Mouse (Mus musculus): Measurements from ENCODE around the gene Ppp1r1a. TPM values are rescaled to one million over a fixed set of nuclear protein-coding genes. Genes with fewer than 3 reads are reported as not detected.

Gene Ppp1r1a
- total RNA-seq, 2 experiments from 2014 or later = 9.9 to 10.1 TPM

DNA sequence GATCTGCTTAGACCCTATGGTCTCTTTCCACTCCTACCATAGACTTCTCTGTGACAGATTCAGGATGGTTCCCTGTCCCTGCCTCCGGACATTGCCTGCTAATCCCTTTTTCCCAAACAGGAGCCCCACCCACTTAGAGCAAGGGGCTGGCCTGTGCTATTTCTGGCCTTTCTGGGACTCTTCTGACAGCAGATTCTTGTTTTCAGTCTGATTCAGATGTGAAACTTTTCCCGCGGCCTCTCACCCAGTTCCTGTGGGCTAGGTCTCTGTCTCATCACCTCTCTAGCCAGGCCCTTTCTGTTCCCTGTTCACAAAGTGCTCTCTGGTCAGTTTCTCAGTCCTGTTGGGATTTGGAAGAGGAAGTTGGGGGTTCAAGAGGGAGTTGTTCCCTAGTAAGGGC lies 22.9 kb downstream of the Ppp1r1a start:
- peak; percentile 45 to 59 for DNase-seq

DNA sequence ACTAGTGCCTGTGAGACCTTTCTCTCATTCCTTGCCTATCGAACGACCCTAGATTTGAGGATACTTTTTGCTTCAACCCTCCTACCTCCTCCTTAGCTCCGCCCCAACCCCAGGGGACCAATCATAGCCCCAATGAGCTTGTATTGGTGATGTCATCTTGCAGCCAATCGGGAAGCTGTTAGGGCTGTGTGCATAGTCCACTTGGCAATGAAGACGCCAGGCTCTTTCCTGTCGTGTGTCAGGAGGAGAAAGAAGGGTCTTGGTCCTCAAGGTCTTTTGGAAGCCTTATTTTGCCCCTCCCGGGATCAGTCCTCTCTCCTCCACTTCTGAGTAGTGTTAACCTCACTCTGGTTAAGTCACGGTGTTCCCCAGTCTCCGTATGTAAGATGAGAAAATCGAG lies 23.7 kb downstream of the Ppp1r1a start:
- DNase-seq = peak; percentile 81 to 86

DNA sequence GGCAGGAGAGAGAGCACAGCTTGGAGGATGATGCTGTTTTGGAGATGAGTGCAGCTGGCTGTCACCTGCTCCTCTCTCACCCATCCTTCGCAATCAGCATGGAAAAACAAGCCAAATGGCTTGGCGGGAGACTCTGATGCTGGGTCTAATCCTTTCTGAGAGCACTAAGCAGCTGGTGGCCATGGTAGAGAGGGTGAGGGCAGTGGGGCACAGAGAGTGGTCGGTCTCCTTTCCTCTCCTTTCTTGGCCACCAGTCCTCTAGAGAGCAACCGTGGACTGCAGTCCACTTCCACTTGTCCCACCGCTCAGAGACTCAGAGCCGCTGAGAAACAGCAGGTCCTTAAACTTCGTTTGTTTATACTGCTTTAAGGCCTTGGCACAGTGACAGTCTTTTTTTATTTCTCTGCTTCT lies 24.2 kb downstream of the Ppp1r1a start:
- DNase-seq = peak in 1 of 2 experiments; percentile 17

DNA sequence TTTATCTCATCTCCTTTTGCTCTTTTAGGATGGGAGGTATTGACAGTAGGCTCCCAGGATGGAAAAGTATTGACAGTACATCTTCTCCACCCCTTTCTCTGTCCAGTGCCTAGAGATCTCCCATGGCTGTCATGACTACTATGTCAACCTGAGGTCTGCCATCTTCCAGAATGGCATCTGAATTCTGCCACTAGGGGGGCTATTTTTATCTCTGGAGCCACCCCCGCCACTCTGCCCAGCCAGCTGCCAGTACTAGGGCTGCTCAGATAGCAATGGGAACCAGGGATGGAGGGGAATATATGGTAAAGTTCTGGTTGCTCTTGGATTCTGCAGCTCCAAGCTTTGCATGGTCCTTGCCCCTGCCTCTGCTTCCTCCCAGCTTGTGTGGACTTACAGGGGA lies 26.2 kb downstream of the Ppp1r1a start:
- no peak for DNase-seq

DNA sequence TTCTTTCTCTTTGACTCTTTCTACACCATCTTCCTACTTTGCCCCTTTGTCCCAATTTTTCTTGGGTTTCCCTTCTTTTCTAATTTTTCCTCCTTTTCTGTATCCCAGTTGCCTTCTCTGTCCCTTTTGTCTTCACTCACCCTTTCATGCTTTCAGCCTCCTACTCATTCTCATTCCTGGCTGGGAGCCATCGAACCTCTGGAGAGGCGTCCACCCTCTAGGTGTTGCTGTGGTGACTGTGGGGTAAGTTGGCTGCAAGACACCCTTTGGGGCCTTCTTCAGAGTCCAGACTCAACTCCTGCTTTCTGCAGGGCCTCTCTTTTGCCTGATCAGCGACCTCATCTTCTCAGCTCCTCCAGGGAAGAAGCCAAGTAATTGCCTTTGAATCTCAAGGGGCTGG lies 28.5 kb downstream of the Ppp1r1a start:
- no peak for DNase-seq

DNA sequence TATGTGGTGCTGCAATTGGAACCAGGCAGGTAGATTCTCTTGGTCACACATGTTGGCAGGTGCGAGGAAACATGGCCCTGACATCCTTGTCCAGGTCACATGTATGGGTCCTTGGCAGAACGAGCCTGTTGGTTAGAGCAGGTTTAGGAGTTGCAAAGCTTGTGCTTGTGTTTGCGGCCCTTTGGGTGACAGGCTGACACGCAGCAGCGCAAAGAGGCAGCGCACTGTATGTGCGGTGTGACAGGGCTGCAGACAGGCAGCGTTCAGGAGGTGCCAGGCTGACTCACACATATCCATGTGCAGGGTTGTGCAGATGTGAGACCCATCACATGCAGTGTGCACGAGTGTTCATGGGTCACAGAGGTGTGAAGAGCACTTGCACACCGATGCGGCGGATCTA lies 34.1 kb downstream of the Ppp1r1a start:
- no peak for DNase-seq

DNA sequence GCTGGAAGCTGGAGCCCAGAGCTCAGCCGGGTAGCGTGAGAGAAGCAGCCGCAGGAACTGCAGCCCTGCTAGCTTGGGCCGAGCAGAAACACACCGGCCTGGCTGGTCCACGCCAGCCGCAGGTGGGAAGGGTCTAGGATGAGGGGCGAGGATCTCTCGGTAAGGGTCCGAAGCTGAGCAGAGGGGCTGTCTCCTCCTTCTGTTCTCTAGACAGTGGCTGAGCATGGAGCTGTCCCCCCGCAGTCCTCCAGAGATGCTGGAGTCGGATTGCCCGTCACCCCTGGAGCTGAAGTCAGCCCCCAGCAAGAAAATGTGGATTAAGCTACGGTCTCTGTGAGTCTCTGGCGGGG lies 34.6 kb downstream of the Ppp1r1a start:
- DNase-seq = no peak

DNA sequence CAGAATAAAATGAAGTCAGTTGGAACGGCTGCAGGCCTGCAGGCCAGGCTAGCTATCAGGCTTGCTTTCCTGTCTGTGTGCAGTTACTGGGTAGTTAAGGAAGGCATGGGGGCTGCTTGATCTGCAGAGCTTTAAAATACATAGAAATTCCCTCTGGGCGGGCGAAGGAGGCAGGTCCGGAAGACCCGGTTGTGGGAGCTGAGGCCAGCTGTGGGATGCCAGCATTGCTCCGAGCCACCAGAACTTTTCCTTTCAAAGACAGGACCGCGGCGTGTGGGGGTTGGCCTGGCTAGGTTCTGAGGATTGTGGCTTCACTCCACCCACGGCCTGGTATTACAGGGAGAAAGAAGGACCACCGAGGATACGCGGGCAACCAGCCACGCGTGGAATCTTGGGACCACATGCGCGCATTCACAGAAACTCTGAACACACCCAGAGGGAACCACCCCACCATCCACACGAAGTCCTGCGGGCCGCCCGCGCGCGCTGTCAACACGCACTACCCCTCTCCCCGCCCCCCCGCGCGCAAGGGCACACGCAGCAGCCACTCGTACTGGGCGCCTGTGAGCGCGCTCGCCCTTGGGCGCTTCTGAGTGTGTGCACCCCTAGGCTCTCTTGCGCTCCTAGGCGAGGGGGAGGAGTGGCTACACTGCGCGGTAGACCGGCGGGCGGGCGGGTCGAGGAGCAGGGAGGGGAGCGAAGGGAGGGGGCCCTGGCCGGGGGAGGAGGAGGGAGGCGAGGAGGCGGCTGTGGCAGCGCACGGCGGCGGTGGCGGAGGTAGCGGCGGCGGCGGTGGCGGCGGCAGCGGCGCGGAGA lies 35.2 kb downstream of the Ppp1r1a start, which contains the start of gene Pde1b:
Gene Pde1b, plus strand, starts transcription at position 600 of the 816 bp plus-strand sequence.
- DNase-seq = peak; percentile 53 to 54

DNA sequence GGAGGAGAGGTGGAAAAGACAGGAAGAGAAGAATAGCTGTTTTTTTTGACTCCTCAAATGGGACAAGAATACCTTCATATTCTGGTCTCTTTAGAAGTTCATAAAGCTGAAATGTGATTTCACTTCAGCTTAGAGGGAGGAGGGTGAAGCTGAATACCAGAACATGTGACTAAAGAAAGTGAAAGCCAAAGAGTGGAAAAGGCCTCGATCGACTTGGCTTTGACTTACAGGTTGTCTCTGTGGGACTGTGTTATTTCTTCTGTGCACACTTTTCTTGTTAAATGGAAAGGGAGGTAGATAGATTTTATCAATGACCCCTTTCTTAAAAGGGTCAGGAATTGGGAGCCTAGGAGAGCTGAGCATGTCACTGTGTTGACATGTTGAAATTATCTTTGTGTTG lies 36.6 kb downstream of the Ppp1r1a start:
- DNase-seq = no peak

DNA sequence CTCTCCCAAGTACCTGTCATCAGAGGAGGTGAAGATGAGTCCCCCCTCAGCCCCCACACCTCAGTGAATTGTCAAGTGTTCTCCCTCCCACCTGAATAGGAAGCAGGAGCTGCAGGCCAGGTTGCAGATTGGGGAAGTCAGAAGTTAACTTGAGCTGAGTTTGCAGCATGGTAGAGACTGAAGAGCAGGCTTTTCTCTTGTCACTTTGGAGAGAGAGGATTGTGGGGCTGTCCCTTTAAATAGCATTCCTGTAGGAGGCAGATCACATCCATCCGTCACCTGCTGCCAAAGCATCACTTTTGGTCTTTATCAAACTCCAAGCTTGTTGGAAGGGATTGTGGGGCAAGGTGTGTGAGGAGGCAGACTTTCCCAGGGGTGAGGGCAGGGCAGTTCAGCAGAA lies 37.1 kb downstream of the Ppp1r1a start:
- no peak for DNase-seq

DNA sequence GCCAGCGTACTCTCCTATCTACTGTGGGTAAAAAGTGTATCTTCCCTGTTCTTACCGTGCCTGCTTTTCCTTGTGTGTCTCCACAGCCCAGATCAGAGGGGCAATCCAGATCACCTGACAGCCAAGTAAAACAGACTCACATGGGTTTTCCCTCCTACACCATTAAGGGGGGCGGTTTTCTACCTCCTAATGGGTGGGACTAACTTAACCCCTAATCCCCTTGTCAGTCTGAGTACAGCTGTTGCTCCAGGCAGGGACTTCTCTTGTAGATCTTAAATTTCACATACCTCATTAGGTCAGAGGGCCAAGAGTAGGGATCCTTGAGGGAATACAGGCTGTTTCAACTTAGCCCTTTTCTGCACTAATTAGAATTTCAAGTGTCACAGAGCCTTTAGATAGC lies 39.6 kb downstream of the Ppp1r1a start:
- no peak for DNase-seq

DNA sequence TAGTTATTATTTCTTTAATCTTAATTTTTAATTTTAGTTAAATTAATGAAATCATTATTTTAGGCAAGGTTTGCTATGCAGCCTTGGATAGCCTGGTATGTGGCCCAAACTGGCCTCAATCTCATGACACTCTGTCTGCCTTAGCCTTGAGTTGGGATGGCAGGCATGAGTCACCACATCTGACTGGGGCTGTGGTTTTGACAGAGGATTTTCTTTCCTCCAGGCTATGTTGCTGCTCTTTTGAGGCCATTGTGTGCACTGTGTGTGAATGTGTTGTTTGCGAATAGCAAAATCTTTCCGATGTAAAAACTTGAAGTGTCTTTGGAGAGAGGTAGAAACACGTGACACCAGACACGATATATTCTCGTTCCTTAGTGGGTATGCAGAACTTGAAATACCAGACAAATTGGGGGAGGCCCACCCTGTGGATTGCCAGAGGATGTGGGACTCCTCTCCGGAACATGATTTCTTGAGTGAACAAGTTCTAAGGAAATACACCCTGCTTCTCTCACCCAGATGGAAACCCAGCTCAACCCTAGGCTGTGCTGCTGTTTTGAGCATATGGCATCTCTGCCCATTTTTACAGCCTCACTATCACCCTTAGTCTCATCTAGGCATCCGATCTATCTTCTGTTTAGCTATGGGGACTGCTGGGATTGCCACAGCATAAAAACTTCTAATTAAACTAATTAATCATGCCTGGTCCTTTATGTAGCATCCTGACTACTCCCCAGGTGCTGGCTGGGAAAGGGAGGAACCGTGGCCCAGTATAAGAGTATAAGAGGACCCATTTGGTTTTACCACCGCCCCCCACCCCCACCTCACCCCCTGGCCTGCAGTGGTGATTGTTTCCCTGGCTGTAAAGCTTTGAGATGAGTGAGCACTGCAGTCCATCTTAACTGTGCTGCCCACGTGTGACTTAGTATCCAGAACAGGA lies 41.3 kb downstream of the Ppp1r1a start:
- DNase-seq = no peak

DNA sequence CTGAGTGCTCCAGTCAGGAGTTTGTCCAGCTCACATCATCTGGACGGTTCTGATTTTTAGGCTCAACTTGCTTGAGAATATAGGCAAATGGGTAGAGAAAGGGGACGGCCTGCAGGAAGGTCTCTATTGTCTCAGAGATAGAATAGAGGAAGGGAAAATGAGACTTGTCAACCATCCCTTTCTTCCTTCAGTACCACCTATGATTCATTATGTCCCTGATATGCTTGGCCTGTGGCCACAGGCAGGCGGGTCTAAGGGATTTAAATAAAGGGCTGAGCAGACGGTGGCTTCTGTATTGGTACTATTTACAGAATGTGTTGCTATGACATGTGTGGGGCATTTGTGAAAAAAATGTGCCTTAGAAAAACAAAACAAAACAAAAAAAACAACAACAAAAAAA lies 49.5 kb downstream of the Ppp1r1a start:
- DNase-seq = no peak

DNA sequence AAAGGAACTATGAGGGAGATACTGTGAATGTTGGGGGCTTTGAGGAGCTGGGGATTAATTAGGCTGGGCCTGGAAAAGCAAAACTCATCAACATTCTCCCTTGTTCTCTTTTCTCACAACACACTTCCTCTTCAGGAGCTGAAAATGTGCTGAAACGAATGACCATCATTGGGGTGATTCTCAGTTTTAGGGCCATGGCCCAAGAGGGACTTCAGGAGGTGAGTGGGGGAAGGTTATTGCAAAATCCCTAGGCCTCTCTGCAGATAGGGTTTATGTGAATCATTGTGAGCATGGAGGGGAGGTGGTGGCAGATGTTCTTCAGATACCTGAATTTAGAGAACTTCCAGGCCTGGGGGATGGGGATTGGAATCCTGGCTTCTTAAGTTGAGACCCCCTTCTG lies 51.1 kb downstream of the Ppp1r1a start:
- no peak for DNase-seq

DNA sequence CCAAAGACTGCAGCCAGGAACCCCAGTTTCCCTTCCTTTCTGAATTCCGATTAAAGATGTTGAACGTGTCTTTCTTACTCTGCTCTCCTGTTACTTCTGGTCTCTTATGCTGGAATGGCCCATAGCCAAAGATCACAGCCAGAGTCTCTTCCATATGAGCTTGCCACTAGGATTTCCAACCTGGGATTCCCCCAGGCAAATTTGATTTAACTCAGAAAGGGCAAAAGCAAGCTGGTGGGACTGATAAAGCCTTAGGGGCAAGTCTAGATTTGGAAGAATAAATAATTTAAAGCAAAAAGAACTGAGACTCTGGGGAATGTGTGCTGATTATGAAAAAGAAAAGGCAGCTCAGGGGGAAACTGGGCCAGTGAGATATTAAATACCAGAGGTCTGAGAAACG lies 52.7 kb downstream of the Ppp1r1a start:
- DNase-seq = no peak

DNA sequence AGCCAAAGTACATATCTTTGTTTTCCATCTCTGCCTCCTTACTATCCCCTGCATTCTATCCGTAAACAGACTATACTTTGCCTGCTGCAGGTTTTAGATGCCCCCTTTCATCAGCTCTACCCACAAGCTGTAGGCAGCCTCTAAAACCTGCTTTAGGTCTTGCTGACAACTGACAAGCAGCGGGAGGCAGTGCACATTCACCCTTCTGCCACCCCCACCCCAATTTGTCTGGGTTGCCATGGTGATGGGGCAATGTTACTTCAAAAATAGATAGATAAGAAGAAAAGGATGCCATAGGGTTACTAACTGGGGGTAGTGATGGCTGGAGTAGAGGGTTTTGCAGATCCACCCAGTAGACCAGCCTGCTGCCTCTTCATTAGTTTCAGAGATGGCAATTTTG lies 53.3 kb downstream of the Ppp1r1a start:
- no peak for DNase-seq

DNA sequence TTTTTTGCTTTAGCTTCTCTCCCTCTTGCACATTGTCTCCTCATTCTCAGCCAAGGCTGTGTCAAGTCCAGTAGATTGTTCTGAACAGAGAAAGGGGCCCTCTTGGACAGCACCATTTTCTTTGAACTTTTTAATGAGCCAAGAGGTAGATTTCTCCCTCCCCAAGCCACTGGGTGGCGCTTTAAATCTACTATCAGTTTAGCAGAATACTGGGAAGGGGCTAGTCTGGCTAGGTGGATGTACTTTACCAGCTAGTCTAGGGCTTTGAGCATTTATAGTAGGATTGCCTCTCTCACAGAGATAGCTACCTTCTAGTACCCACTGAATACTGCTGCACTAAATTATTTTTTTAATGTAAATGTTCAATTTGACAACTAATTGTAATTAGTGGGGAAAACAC lies 55.3 kb downstream of the Ppp1r1a start:
- peak in 1 of 2 experiments; percentile 10 for DNase-seq

Other genes with a start within 250 kb of the Ppp1r1a start
- gene Gpr84, start 227.4 kb downstream of the Ppp1r1a start, total RNA-seq (2021) = not detected
- gene Zfp385a, start 197.9 kb downstream of the Ppp1r1a start, total RNA-seq (2021) = 10 to 100 TPM in 1 of 2 experiments, 1 to 10 TPM in 1; 8.9 to 10.3 TPM
- gene Itga5, start 171.2 kb downstream of the Ppp1r1a start, total RNA-seq (2021) = 10 to 100 TPM; 30.8 to 37.3 TPM
- gene Gtsf1, start 107.5 kb downstream of the Ppp1r1a start, total RNA-seq (2021) = not detected
- not detected for gene Gtsf2, start 89.5 kb downstream of the Ppp1r1a start, total RNA-seq (2021)
- 1 to 10 TPM; 3.5 to 5.5 TPM for gene Nckap1l, start 84.2 kb downstream of the Ppp1r1a start, total RNA-seq (2021)
- 1 to 10 TPM in 1 of 2 experiments, under 1 TPM in 1; 0.87 to 1.6 TPM for gene Pde1b, start 35.0 kb downstream of the Ppp1r1a start, total RNA-seq (2021)
- gene Glycam1, start 27.1 kb upstream of the Ppp1r1a start, total RNA-seq (2021) = 100 to 1,000 TPM in 1 of 2 experiments, not detected in 1; 120 TPM
- gene Mucl1, start 217.5 kb upstream of the Ppp1r1a start, total RNA-seq (2021) = under 1 TPM; 0.62 to 0.93 TPM